Mouse (Mus musculus): Measurements from ENCODE around the gene Add2. TPM values are rescaled to one million over a fixed set of nuclear protein-coding genes. Genes with fewer than 3 reads are reported as not detected.

The Add2 gene
- total RNA-seq, 2 experiments from 2014 or later, result 220 to 232 TPM

DNA sequence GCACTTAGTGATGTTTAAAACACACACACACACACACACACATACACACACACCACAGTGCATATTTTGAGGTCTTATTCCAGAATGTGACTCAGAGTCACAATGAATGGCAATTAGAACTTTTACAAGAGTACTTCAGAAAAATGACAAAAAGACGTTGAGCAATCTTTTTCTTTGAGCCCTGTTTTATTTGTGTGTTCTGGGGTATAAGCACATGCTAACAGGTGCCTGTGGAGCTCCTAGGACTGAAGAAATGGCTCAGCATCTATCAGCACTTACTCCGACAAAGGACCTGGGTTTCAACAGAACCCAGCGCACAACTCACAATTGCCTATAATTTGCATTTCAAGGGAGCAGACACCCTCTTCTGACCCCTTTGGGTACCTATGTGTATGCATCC is 135.5 kb downstream of the Add2 start:
- intact Hi-C loops (cut with DNase I), result no loop called here
- no peak for DNase-seq (ENCODE audit: low spot score in 2 of 2)

DNA sequence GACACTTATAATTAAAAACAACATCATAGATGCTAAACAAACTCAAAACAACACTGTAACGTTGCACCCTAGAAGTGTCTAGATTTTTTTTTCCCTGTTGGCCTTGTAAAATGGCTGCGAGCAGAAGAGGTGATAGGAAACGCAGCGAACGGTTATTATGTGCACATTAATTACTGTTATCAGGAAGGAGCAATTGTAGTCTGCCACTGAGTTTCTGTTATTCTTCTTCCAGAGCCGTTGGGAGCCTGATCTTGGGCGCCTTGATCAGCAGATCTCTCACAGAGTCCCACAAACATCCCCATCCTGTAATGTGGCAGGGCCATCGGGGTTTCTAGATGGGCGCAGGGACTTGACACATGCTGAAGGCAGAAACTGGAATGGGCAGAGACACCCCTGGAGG is 137.9 kb downstream of the Add2 start:
- intact Hi-C loops (cut with DNase I), result no loop called here
- DNase-seq (ENCODE audit: low spot score in 2 of 2), result no peak

- intact Hi-C loops (cut with DNase I), result no loop called here
- no peak for DNase-seq (ENCODE audit: low spot score in 2 of 2)
These were observed 139.4 kb downstream of the Add2 start for GRCm38 (mm10) chr6:86167851-86168250.

GRCm38 (mm10) chr6:86169166-86169565 is 140.7 kb downstream of the Add2 start:
- intact Hi-C loops (cut with DNase I), result no loop called here
- DNase-seq (ENCODE audit: low spot score in 2 of 2), result no peak

Other genes starting within 250 kb of the Add2 start
- gene Nat8f6, start 207.7 kb upstream of the Add2 start, total RNA-seq (2021), result 1 to 10 TPM; 1.1 to 2.8 TPM
- gene Nat8f5, start 207.7 kb upstream of the Add2 start, total RNA-seq (2021), result 1 to 10 TPM; 5.8 to 6.0 TPM
- 1 to 10 TPM; 2.7 to 3.6 TPM for gene Nat8, start 196.6 kb upstream of the Add2 start, total RNA-seq (2021)
- 1 to 10 TPM; 1.4 to 2.4 TPM for gene Nat8f2, start 159.5 kb upstream of the Add2 start, total RNA-seq (2021)
- gene Nat8f4, start 123.8 kb upstream of the Add2 start, total RNA-seq (2021), result 1 to 10 TPM; 6.5 to 8.3 TPM
- gene Tprkb, start 116.8 kb upstream of the Add2 start, total RNA-seq (2021), result 10 to 100 TPM; 52.3 to 53.2 TPM
- 10 to 100 TPM; 25.0 to 28.3 TPM for gene Nat8f1, start 113.0 kb upstream of the Add2 start, total RNA-seq (2021)
- 10 to 100 TPM; 47.4 to 96.1 TPM for gene Dusp11, start 67.0 kb upstream of the Add2 start, total RNA-seq (2021)
- gene Figla, start 12.5 kb upstream of the Add2 start, total RNA-seq (2021), result not detected
- 10 to 100 TPM; 16.4 TPM for gene Tgfa, start 166.5 kb downstream of the Add2 start, total RNA-seq (2021)

All from left cerebral cortex, postnatal 36 days (tissue).